22 mouse cellular contexts compared by ENCODE assay signal in the genomic region with DNA sequence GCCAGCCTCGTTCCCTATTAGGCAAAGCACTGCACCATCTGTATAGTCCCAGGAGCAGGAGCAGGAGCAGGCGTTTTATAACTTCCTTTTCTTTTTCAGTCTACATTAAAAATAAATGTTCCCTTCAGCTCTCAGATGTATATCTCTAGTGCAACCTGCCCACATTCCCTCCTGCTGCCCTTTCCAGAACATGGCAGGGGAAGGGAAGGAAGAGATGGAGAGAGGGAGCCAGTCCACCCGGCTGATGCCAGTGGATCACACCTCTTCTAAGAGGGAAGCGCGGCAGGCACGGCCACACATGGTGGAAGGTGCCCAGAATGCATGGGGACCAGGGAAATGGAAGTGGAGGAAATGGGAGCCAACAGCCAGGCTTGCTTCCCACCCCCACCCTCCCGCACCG. TPM values are rescaled to one million over a fixed set of nuclear protein-coding genes. Genes with fewer than 3 reads are reported as not detected.
A peak's percentile ranks its signal among the peaks of the same experiment; 100 is the strongest.
DNase-seq lines count a peak whose midpoint lies in the region; ATAC-seq lines count a peak whose summit lies in the region.
"Had no signal": no experiment of that assay in that cellular context is flagged by ENCODE, and none has a peak within 500 bp of the region (broad histone marks: within the 10 kb centered on the region; RNA-seq: fewer than 3 reads in every experiment).

No protein-coding gene starts in this region.

- H3K27me3 ChIP-seq in forebrain, embryonic 16.5 days (replicated peaks; ENCODE audit: control insufficient read depth, insufficient read depth, low read length): no peaks in the 10 kb centered on the region
- H3K27me3 ChIP-seq in forebrain, embryonic 11.5 days (ENCODE audit: control insufficient read depth, insufficient read depth, low read length): no peaks in the 10 kb centered on the region
- no peaks in the 10 kb centered on the region for H3K27me3 ChIP-seq in midbrain, embryonic 11.5 days (ENCODE audit: control insufficient read depth, insufficient read depth, low read length)
- H3K27me3 ChIP-seq in midbrain, embryonic 16.5 days (ENCODE audit: control insufficient read depth, insufficient read depth, low read depth, low read length): no peaks in the 10 kb centered on the region
- H3K27me3 ChIP-seq: embryonic facial prominence, embryonic 15.5 days; forebrain, embryonic 13.5 days; neural tube, embryonic 13.5 days; stomach, embryonic 15.5 days had no signal

- no peak overlapping the region for H3K4me2 ChIP-seq in forebrain, embryonic 16.5 days (ENCODE audit: low read length)
- H3K4me2 ChIP-seq in forebrain, embryonic 11.5 days (ENCODE audit: low read depth, low read length, severe bottlenecking): no peak overlapping the region
- H3K4me2 ChIP-seq in midbrain, embryonic 11.5 days: no peak overlapping the region
- H3K4me2 ChIP-seq in midbrain, embryonic 16.5 days (ENCODE audit: low read length): no peak overlapping the region
- H3K4me2 ChIP-seq: embryonic facial prominence, embryonic 15.5 days; forebrain, embryonic 13.5 days; hindbrain, embryonic 14.5 days; neural tube, embryonic 13.5 days; stomach, embryonic 15.5 days had no signal

- H3K9ac ChIP-seq in forebrain, embryonic 16.5 days (replicated peaks; ENCODE audit: low read depth, low read length): no peak overlapping the region
- H3K9ac ChIP-seq in forebrain, embryonic 11.5 days (ENCODE audit: low read length): no peak overlapping the region
- no peak overlapping the region for H3K9ac ChIP-seq in midbrain, embryonic 11.5 days (ENCODE audit: low read length)
- no peak overlapping the region for H3K9ac ChIP-seq in midbrain, embryonic 16.5 days (ENCODE audit: low read depth, low read length)
- H3K9ac ChIP-seq: embryonic facial prominence, embryonic 15.5 days; forebrain, embryonic 13.5 days; hindbrain, embryonic 14.5 days; neural tube, embryonic 13.5 days; stomach, embryonic 15.5 days had no signal

- no peak overlapping the region for H3K4me3 ChIP-seq in forebrain, embryonic 16.5 days (replicated peaks; ENCODE audit: low read length)
- H3K4me3 ChIP-seq in forebrain, embryonic 11.5 days (ENCODE audit: low read depth, low read length): no peak overlapping the region
- no peak overlapping the region for H3K4me3 ChIP-seq in midbrain, embryonic 11.5 days (ENCODE audit: low read depth, low read length)
- H3K4me3 ChIP-seq in midbrain, embryonic 16.5 days (ENCODE audit: low read depth, low read length): no peak overlapping the region
- H3K4me3 ChIP-seq: embryonic facial prominence, embryonic 15.5 days; forebrain, embryonic 13.5 days; heart, embryonic 10.5 days; midbrain, embryonic 10.5 days; neural tube, embryonic 13.5 days; stomach, embryonic 15.5 days had no signal

- 57% methylated on average over 6 of the region's 8 CpGs for WGBS in forebrain, embryonic 16.5 days
- 85% methylated on average over 8 of the region's 8 CpGs for WGBS in forebrain, embryonic 11.5 days
- 81% methylated on average over 8 of the region's 8 CpGs for WGBS in midbrain, embryonic 11.5 days
- 81% methylated on average over 8 of the region's 8 CpGs for WGBS in midbrain, embryonic 16.5 days

- DNase-seq in forebrain, embryonic 11.5 days (ENCODE audit: low spot score): no peak
- peak; percentile 45 for DNase-seq in midbrain, embryonic 11.5 days (ENCODE audit: low spot score, missing footprints)
- DNase-seq in left cerebral cortex, postnatal 25 days (ENCODE audit: low spot score in 2 of 2): peak; percentile 62 to 95
- DNase-seq in telencephalon, adult 2 months (ENCODE audit: low read depth, low spot score): peak; percentile 87
- no peak for DNase-seq in gastrocnemius, postnatal 10 days
- no peak for DNase-seq in urinary bladder, adult 18-20 months (ENCODE audit: low spot score in 2 of 2)
- DNase-seq: cerebellum, adult 9-11 months; gastrocnemius, postnatal 25 days; heart, postnatal 10 days; kidney, postnatal 25 days; lung, adult 18-20 months; spleen, adult 18-20 months had no signal

- no peaks in the 10 kb centered on the region for H3K9me3 ChIP-seq in forebrain, embryonic 16.5 days (ENCODE audit: control insufficient read depth, low read length)
- no peaks in the 10 kb centered on the region for H3K9me3 ChIP-seq in forebrain, embryonic 11.5 days (ENCODE audit: control insufficient read depth, low read length)
- H3K9me3 ChIP-seq in midbrain, embryonic 11.5 days (ENCODE audit: control insufficient read depth, low read length): no peaks in the 10 kb centered on the region
- no peaks in the 10 kb centered on the region for H3K9me3 ChIP-seq in midbrain, embryonic 16.5 days (replicated peaks; ENCODE audit: control insufficient read depth, low read length, poor library complexity, severe bottlenecking)
- H3K9me3 ChIP-seq: embryonic facial prominence, embryonic 15.5 days; forebrain, embryonic 13.5 days; heart, embryonic 10.5 days; midbrain, embryonic 10.5 days; neural tube, embryonic 13.5 days; stomach, embryonic 15.5 days had no signal

- ATAC-seq in forebrain, embryonic 16.5 days: peak; percentile 31; the same call in 1 of the 2 replicates
- ATAC-seq in forebrain, embryonic 11.5 days (replicated peaks; ENCODE audit: low FRiP score): no peak
- ATAC-seq in midbrain, embryonic 11.5 days (ENCODE audit: low FRiP score): no peak
- ATAC-seq in midbrain, embryonic 16.5 days: no peak
- ATAC-seq: forebrain, embryonic 13.5 days; intestine, postnatal 0 days had no signal

- H3K4me1 ChIP-seq in forebrain, embryonic 16.5 days (replicated peaks; ENCODE audit: control insufficient read depth, insufficient read depth, low read length): peaks cover 7% of the 10 kb centered on the region
- no peaks in the 10 kb centered on the region for H3K4me1 ChIP-seq in forebrain, embryonic 11.5 days (replicated peaks; ENCODE audit: control insufficient read depth, insufficient read depth, low read length)
- H3K4me1 ChIP-seq in midbrain, embryonic 11.5 days (ENCODE audit: control insufficient read depth, insufficient read depth, low read length): no peaks in the 10 kb centered on the region
- H3K4me1 ChIP-seq in midbrain, embryonic 16.5 days (ENCODE audit: control insufficient read depth, insufficient read depth, low read length): no peaks in the 10 kb centered on the region
- H3K4me1 ChIP-seq: embryonic facial prominence, embryonic 15.5 days; forebrain, embryonic 13.5 days; midbrain, embryonic 10.5 days; neural tube, embryonic 13.5 days; stomach, embryonic 15.5 days had no signal

- H3K27ac ChIP-seq in forebrain, embryonic 16.5 days (ENCODE audit: low read length): no peak overlapping the region; the same call in 1 of the 2 replicates
- H3K27ac ChIP-seq in forebrain, embryonic 11.5 days (ENCODE audit: low read depth, low read length): no peak overlapping the region
- H3K27ac ChIP-seq in midbrain, embryonic 11.5 days (ENCODE audit: low read depth, low read length): no peak overlapping the region
- H3K27ac ChIP-seq in midbrain, embryonic 16.5 days (ENCODE audit: low read length): no peak overlapping the region
- H3K27ac ChIP-seq: embryonic facial prominence, embryonic 15.5 days; forebrain, embryonic 13.5 days; heart, embryonic 10.5 days; hindbrain, embryonic 14.5 days; midbrain, embryonic 10.5 days; neural tube, embryonic 13.5 days; stomach, embryonic 15.5 days had no signal

- no peaks in the 10 kb centered on the region for H3K36me3 ChIP-seq in forebrain, embryonic 16.5 days (ENCODE audit: control insufficient read depth, insufficient read depth)
- H3K36me3 ChIP-seq in forebrain, embryonic 11.5 days (ENCODE audit: control insufficient read depth, insufficient read depth, low read length): no peaks in the 10 kb centered on the region
- H3K36me3 ChIP-seq in midbrain, embryonic 11.5 days (ENCODE audit: control insufficient read depth, insufficient read depth, low read length): no peaks in the 10 kb centered on the region
- H3K36me3 ChIP-seq in midbrain, embryonic 16.5 days (ENCODE audit: control insufficient read depth, insufficient read depth, low read length): no peaks in the 10 kb centered on the region
- H3K36me3 ChIP-seq: embryonic facial prominence, embryonic 15.5 days; heart, embryonic 10.5 days; midbrain, embryonic 10.5 days; neural tube, embryonic 13.5 days; stomach, embryonic 15.5 days had no signal

- intact Hi-C loops in left cerebral cortex, postnatal 25 days (cut with DNase I): loop anchor here (1.0 kb wide), 1 partner anchor 58 kb away; no protein-coding TSS in a partner anchor

RNA-seq across cellular contexts. Expression of gene Sfxn5, which starts 56.7 kb away (rescaled TPM):
- 23.1 and 27.1 TPM in 2 replicates for polyA plus RNA-seq in forebrain, embryonic 16.5 days (2015; fragmentation: Nextera tagmentation; extraction: Ambion mirVana)
- 12.5 and 13.8 TPM in 2 replicates for polyA plus RNA-seq in forebrain, embryonic 11.5 days (2014; fragmentation: Nextera tagmentation; extraction: Ambion mirVana)
- 5.7 and 6.2 TPM in 2 replicates for polyA plus RNA-seq in midbrain, embryonic 11.5 days (2014; fragmentation: Nextera tagmentation; extraction: Ambion mirVana)
- polyA plus RNA-seq in midbrain, embryonic 16.5 days (2015; fragmentation: Nextera tagmentation; extraction: Ambion mirVana): 27.6 and 41.3 TPM in 2 replicates
- total RNA-seq in left cerebral cortex, postnatal 25 days (2021): 100 to 1,000 TPM; 165 TPM
- total RNA-seq in gastrocnemius, postnatal 10 days (2021): 1 to 10 TPM; 2.8 to 5.1 TPM

Comparison
In these comparisons a context has a peak if more than half of its experiments do, and no peak if none do; other contexts are left out.
1. DNase-seq: peak in midbrain, embryonic 11.5 days (single experiment), left cerebral cortex, postnatal 25 days (2 of 2) and telencephalon, adult 2 months (single experiment); none in forebrain, embryonic 11.5 days (single experiment), gastrocnemius, postnatal 10 days (single experiment) and urinary bladder, adult 18-20 months (0 of 2).